ENCODE assay signal across 15 mouse cellular contexts in the genomic region with DNA sequence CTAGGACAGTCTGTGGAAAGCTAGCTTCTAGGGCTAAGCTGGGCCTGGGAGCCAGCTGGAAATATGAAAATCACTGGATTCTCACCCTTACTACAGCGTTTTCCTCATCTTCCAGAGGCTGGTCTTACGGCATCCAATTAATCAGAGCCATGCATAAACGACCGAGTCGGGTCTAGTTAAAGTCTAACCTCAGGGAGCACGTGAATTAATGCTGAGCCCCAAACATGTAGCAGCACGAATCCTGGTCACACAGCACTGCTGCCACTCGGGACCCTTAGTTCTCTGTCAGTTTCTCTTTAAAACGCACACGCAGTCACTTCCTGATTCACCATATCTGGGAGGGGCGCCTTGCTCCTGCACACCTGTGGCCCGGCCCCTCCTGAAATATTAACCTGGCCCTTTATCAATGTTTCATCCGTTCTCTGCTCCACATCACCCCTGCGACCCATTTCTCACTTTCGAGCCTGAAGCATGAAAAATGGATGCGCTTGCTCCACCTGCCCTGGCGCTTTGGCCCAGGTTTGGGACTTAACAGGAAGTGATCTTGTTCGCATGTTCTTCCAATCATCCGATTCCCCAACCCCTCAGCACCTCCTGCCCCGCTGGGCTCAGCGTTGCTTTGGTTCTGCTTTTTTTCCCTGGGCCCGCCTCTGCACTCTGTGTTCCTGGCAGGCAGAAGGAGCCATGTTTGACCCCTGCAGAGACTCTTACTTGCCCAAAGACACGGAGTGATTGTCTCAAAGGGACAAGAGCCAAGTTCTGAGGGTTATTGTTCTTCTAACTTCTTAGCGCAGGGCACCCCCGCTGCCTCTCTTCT. TPM values are rescaled to one million over a fixed set of nuclear protein-coding genes. Genes with fewer than 3 reads are reported as not detected.
DNase-seq lines count a peak whose midpoint lies in the region; ATAC-seq and TF ChIP-seq lines count a peak whose summit lies in the region.
"Had no signal": no experiment of that assay in that cellular context is flagged by ENCODE, and none has a peak within 500 bp of the region (broad histone marks: within the 10 kb centered on the region; RNA-seq: fewer than 3 reads in every experiment).

No protein-coding gene starts in this region.

- peak overlapping the region; percentile 6; the same call in 1 of the 2 replicates for H3K9ac ChIP-seq in ES-Bruce4 (ENCODE audit: low read depth, poor library complexity, severe bottlenecking)
- H3K9ac ChIP-seq: forebrain, embryonic 13.5 days; limb, embryonic 15.5 days; lung, embryonic 14.5 days; neural tube, embryonic 15.5 days had no signal

- TF ChIP-seq EP300 in ES-Bruce4 (IDR thresholded peaks at IDR 0.05; ENCODE audit: insufficient read depth, low read depth, low read length): no peak

- peak; percentile 50 for DNase-seq in ZHBTc4 (ENCODE audit: low read depth, low spot score)
- DNase-seq in kidney, adult 8-10 months: peak; percentile 12 to 20
- DNase-seq in urinary bladder, postnatal 4 days (ENCODE audit: low spot score in 2 of 2): no peak
- DNase-seq in layer of hippocampus, postnatal 36 days: no peak
- DNase-seq: adrenal gland, postnatal 36 days; heart, adult 2 months; heart, postnatal 14 days; lung, embryonic 14.5 days; right cerebral cortex, adult 18-20 months had no signal

- H3K27me3 ChIP-seq in ES-Bruce4 (ENCODE audit: control insufficient read depth, insufficient read depth, low read length, poor library complexity, severe bottlenecking): no peaks in the 10 kb centered on the region
- H3K27me3 ChIP-seq in small intestine, adult 2 months (ENCODE audit: control insufficient read depth, insufficient read depth, low read length): no peaks in the 10 kb centered on the region
- H3K27me3 ChIP-seq: forebrain, embryonic 13.5 days; limb, embryonic 15.5 days; neural tube, embryonic 15.5 days had no signal

- no peaks in the 10 kb centered on the region for H3K9me3 ChIP-seq in ES-Bruce4 (replicated peaks; ENCODE audit: control insufficient read depth, insufficient read depth, low read length, poor library complexity, severe bottlenecking)
- H3K9me3 ChIP-seq: forebrain, embryonic 13.5 days; limb, embryonic 15.5 days; neural tube, embryonic 15.5 days had no signal

- no peak for TF ChIP-seq POLR2A in ES-Bruce4 (IDR thresholded peaks at IDR 0.05; ENCODE audit: insufficient read depth, low read length)
- no peak for TF ChIP-seq POLR2A in small intestine, adult 2 months (IDR thresholded peaks at IDR 0.05; ENCODE audit: low read depth, low read length)

- no peak for TF ChIP-seq CTCF in ES-Bruce4 (IDR thresholded peaks at IDR 0.05; ENCODE audit: low read depth, low read length)
- no peak for TF ChIP-seq CTCF in small intestine, adult 2 months (IDR thresholded peaks at IDR 0.05; ENCODE audit: extremely low read depth, insufficient read length, insufficient replicate concordance, low read depth, low read length)

- H3K4me1 ChIP-seq in ES-Bruce4 (ENCODE audit: control insufficient read depth, insufficient read depth, low read length): no peaks in the 10 kb centered on the region
- H3K4me1 ChIP-seq in small intestine, adult 2 months (ENCODE audit: control insufficient read depth, insufficient read depth, insufficient read length, low read length): 0 out of 2 replicates have a peak, but pooled peaks cover 3% of the 10 kb centered on the region

- peak overlapping the region; percentile 16 for H3K4me3 ChIP-seq in ES-Bruce4 (ENCODE audit: low read depth, low read length)
- H3K4me3 ChIP-seq in small intestine, adult 2 months (ENCODE audit: low read depth, low read length): peak overlapping the region; percentile 56
- H3K4me3 ChIP-seq: forebrain, embryonic 13.5 days; heart, adult 2 months; limb, embryonic 15.5 days; neural tube, embryonic 15.5 days had no signal

- no peak for ATAC-seq in megakaryocyte progenitor cell, adult 5-6 weeks (replicated peaks; ENCODE audit: poor library complexity)
- ATAC-seq: forebrain, embryonic 13.5 days had no signal

- WGBS in small intestine, adult 2 months: 22% methylated on average over 25 of the region's 25 CpGs

- H3K36me3 ChIP-seq in ES-Bruce4 (ENCODE audit: control insufficient read depth, insufficient read depth, low read length, poor library complexity, severe bottlenecking): no peaks in the 10 kb centered on the region
- no peaks in the 10 kb centered on the region for H3K36me3 ChIP-seq in small intestine, adult 2 months (ENCODE audit: control insufficient read depth, insufficient read depth, low read length)
- H3K36me3 ChIP-seq: limb, embryonic 15.5 days; neural tube, embryonic 15.5 days had no signal

- no peak overlapping the region for H3K27ac ChIP-seq in ES-Bruce4 (ENCODE audit: insufficient read depth, low read length)
- H3K27ac ChIP-seq in small intestine, adult 2 months (ENCODE audit: insufficient read depth, low read depth, low read length): no peak overlapping the region
- H3K27ac ChIP-seq: forebrain, embryonic 13.5 days; heart, adult 2 months; limb, embryonic 15.5 days; neural tube, embryonic 15.5 days had no signal

RNA-seq across cellular contexts. Expression of a gene that starts 31.3 kb away (rescaled TPM):
- polyA plus RNA-seq in ES-Bruce4 (2011; ENCODE audit: insufficient read depth, insufficient read length, low read depth, missing spikeins): 36.7 and 43.2 TPM in 2 replicates
- 24.6 and 71.6 TPM in 2 replicates for polyA plus RNA-seq in small intestine, adult 2 months (2012; rRNA removed)
- total RNA-seq in megakaryocyte progenitor cell, adult 5-6 weeks (2015): not detected in 2 replicates
- not detected in 2 replicates for total RNA-seq in megakaryocyte progenitor cell, adult 5-6 weeks (2017)
- total RNA-seq in layer of hippocampus, postnatal 36 days (2021): 10 to 100 TPM; 14.0 to 14.1 TPM

Comparison
In these comparisons a context has a peak if more than half of its experiments do, and no peak if none do; other contexts are left out.
1. DNase-seq: peak in ZHBTc4 (single experiment) and kidney, adult 8-10 months (2 of 2); none in urinary bladder, postnatal 4 days (0 of 2) and layer of hippocampus, postnatal 36 days (0 of 2).
2. RNA of a gene that starts 31.3 kb away (total RNA-seq): 14.0 to 14.1 TPM in layer of hippocampus, postnatal 36 days; not detected in megakaryocyte progenitor cell, adult 5-6 weeks; every median in the first group is over 10 times any median in the second.